Mouse (Mus musculus): ENCODE measurements at regions not wholly inside any gene's neighbourhood (a gene's known extent, or its start where the extent isn't known, plus 50 kb on each side); places are given as distances from the start of the nearest gene placed in this dataset.

- Histone ChIP-seq H3K27ac (no peak overlapping the region), H3K4me1 (peaks cover 15% of the 10 kb centered on the region), H3K36me3 (no peaks in the 10 kb centered on the region), H3K27me3 (no peaks in the 10 kb centered on the region), H3K9ac (no peak overlapping the region), H3K4me2 (no peak overlapping the region), H3K9me3 (no peaks in the 10 kb centered on the region), H3K4me3 (no peak overlapping the region)
- ATAC-seq (ENCODE audit: insufficient number of reproducible peaks, insufficient read depth, low FRiP score, low TSS enrichment, low read depth) = no peak
Observed at GRCm38 (mm10) chr1:38739018-38739417, 74.3 kb upstream of the Aff3 start.

GRCm38 (mm10) chr1:38735768-38736167, 71.0 kb upstream of the Aff3 start:
- Histone ChIP-seq H3K9ac (no peak overlapping the region), H3K27ac (peak overlapping the region; percentile 86), H3K36me3 (no peaks in the 10 kb centered on the region), H3K4me2 (no peak overlapping the region), H3K4me3 (no peak overlapping the region), H3K4me1 (peaks cover 15% of the 10 kb centered on the region), H3K27me3 (no peaks in the 10 kb centered on the region), H3K9me3 (no peaks in the 10 kb centered on the region)
- 40% methylated on average over 8 of the region's 8 CpGs for WGBS
- no peak for ATAC-seq (ENCODE audit: insufficient number of reproducible peaks, insufficient read depth, low FRiP score, low TSS enrichment, low read depth)

- Histone ChIP-seq H3K27me3 (peaks cover 10% of the 10 kb centered on the region), H3K27ac (no peak overlapping the region), H3K36me3 (no peaks in the 10 kb centered on the region), H3K4me2 (no peak overlapping the region), H3K4me3 (no peak overlapping the region), H3K9me3 (no peaks in the 10 kb centered on the region), H3K4me1 (peaks cover 27% of the 10 kb centered on the region), H3K9ac (no peak overlapping the region)
- no peak for ATAC-seq (ENCODE audit: insufficient number of reproducible peaks, insufficient read depth, low FRiP score, low TSS enrichment, low read depth)
Observed at GRCm38 (mm10) chr1:38733201-38733600, 68.4 kb upstream of the Aff3 start.

DNA sequence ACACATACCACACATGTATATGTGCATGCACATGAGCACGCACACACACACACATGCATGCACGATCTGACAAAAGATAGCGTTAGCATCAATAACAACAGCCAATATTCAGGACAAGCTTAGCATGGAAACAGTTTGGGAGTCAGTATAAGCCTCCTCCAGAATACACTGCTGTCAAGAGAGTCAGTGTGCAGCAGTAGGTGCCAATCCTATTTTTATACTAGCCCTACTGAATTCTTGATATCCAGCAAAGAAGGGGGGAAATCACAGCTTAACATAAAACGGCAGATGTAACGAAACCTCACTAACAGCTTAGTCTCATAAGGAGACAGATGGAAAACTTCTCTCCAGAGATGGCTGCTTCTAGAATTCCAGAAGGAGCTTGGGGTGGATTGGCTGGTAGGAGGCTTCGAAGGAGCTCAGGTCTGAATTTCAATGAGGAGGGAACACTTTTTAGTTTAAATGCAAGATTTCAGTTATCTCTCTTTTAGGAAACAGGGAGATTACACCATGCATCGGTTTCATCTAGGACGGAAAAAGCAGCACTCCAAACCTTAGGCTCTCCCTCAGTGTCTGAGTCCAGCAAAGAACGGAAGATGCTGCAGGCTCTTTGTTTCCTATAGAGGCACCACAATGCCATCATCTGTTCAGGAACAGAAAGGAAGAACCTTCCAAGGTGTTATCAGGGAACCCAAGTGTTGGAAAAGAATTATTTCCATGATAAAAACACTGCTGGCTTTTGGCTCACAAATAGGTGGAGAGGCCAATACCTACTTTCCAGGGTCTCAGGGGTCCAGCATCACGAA, 65.4 kb upstream of the Aff3 start:
- ATAC-seq (ENCODE audit: insufficient number of reproducible peaks, insufficient read depth, low FRiP score, low TSS enrichment, low read depth) = no peak
- WGBS = 77% methylated on average over 10 of the region's 10 CpGs
- Histone ChIP-seq H3K4me2 (no peak overlapping the region), H3K27me3 (peaks cover 10% of the 10 kb centered on the region), H3K36me3 (no peaks in the 10 kb centered on the region), H3K4me1 (peaks cover 16% of the 10 kb centered on the region), H3K9ac (no peak overlapping the region), H3K27ac (no peak overlapping the region), H3K9me3 (no peaks in the 10 kb centered on the region), H3K4me3 (no peak overlapping the region)

- H3K9me3 ChIP-seq = 0 out of 2 replicates have a peak, but pooled peaks cover 4% of the 10 kb centered on the region
- no peak overlapping the region for H3K9ac ChIP-seq
- H3K36me3 ChIP-seq = no peaks in the 10 kb centered on the region
- peaks cover 10% of the 10 kb centered on the region for H3K27me3 ChIP-seq
- no peak overlapping the region for H3K4me2 ChIP-seq
- H3K4me3 ChIP-seq = no peak overlapping the region
- 88% methylated on average over 9 of the region's 9 CpGs for WGBS
- ATAC-seq (ENCODE audit: insufficient number of reproducible peaks, insufficient read depth, low FRiP score, low TSS enrichment, low read depth) = no peak
- peaks cover 12% of the 10 kb centered on the region for H3K4me1 ChIP-seq
- no peak overlapping the region for H3K27ac ChIP-seq
Observed at GRCm38 (mm10) chr1:38725805-38726204, 61.0 kb upstream of the Aff3 start.

GRCm38 (mm10) chr1:38724631-38725030, 59.9 kb upstream of the Aff3 start:
- no peak overlapping the region for H3K4me2 ChIP-seq
- WGBS = 90% methylated on average over 14 of the region's 14 CpGs
- no peak for ATAC-seq (ENCODE audit: insufficient number of reproducible peaks, insufficient read depth, low FRiP score, low TSS enrichment, low read depth)
- no peak overlapping the region for H3K4me3 ChIP-seq
- no peak overlapping the region for H3K9ac ChIP-seq
- H3K27ac ChIP-seq = no peak overlapping the region
- H3K27me3 ChIP-seq = peaks cover 2% of the 10 kb centered on the region; the same call in 1 of the 2 replicates
- no peaks in the 10 kb centered on the region for H3K36me3 ChIP-seq
- H3K9me3 ChIP-seq = 0 out of 2 replicates have a peak, but pooled peaks cover 4% of the 10 kb centered on the region
- peaks cover 15% of the 10 kb centered on the region for H3K4me1 ChIP-seq

- Histone ChIP-seq H3K4me2 (no peak overlapping the region), H3K9me3 (0 out of 2 replicates have a peak, but pooled peaks cover 4% of the 10 kb centered on the region), H3K4me1 (peaks cover 16% of the 10 kb centered on the region), H3K27me3 (no peaks in the 10 kb centered on the region), H3K4me3 (no peak overlapping the region), H3K9ac (no peak overlapping the region), H3K36me3 (no peaks in the 10 kb centered on the region), H3K27ac (no peak overlapping the region)
- 93% methylated on average over 10 of the region's 10 CpGs for WGBS
- ATAC-seq (ENCODE audit: insufficient number of reproducible peaks, insufficient read depth, low FRiP score, low TSS enrichment, low read depth) = no peak
Observed at GRCm38 (mm10) chr1:38722155-38722554, 57.4 kb upstream of the Aff3 start.

- H3K4me2 ChIP-seq = no peak overlapping the region
- no peaks in the 10 kb centered on the region for H3K27me3 ChIP-seq
- H3K9ac ChIP-seq = no peak overlapping the region
- no peak for ATAC-seq (ENCODE audit: insufficient number of reproducible peaks, insufficient read depth, low FRiP score, low TSS enrichment, low read depth)
- no peak overlapping the region for H3K27ac ChIP-seq
- no peaks in the 10 kb centered on the region for H3K36me3 ChIP-seq
- H3K4me3 ChIP-seq = no peak overlapping the region
- peaks cover 16% of the 10 kb centered on the region for H3K4me1 ChIP-seq
- WGBS = 49% methylated on average over 9 of the region's 9 CpGs
- 0 out of 2 replicates have a peak, but pooled peaks cover 4% of the 10 kb centered on the region for H3K9me3 ChIP-seq
Observed at GRCm38 (mm10) chr1:38720287-38720686, 55.5 kb upstream of the Aff3 start.

- no peak for ATAC-seq (ENCODE audit: insufficient number of reproducible peaks, insufficient read depth, low FRiP score, low TSS enrichment, low read depth)
- Histone ChIP-seq H3K27ac (no peak overlapping the region), H3K9me3 (no peaks in the 10 kb centered on the region), H3K36me3 (no peaks in the 10 kb centered on the region), H3K4me1 (peaks cover 22% of the 10 kb centered on the region), H3K27me3 (no peaks in the 10 kb centered on the region), H3K4me2 (no peak overlapping the region), H3K9ac (no peak overlapping the region), H3K4me3 (no peak overlapping the region)
- 49% methylated on average over 4 of the region's 4 CpGs for WGBS
Observed at GRCm38 (mm10) chr1:38715621-38716020, 50.9 kb upstream of the Aff3 start.

All from embryonic facial prominence, embryonic 13.5 days (tissue).